Mouse (Mus musculus) limb, embryonic 14.5 days (tissue): ENCODE measurements around the gene Sbf2. TPM values are rescaled to one million over a fixed set of nuclear protein-coding genes. Genes with fewer than 3 reads are reported as not detected.

Experiments
- ATAC-seq: fragments of 200-750 bp; cut with Nextera tagmentation; 2 replicates; pipeline ENCODE4 v1.8.0; 2017; ENCODE audit warnings: low read depth, moderate number of reproducible peaks, moderate TSS enrichment; ENCODE audit not compliant: low FRiP score
- DNase-seq: peaks from one replicate; pipeline ENCODE4 v3.0.0-alpha.2; 2015; ENCODE audit warnings: low spot score
- H3K27ac ChIP-seq: fragments of 300-500 bp; sonication (generic); replicated peaks from 2 replicates; pipeline ENCODE4 v1.5.1; 2014; ENCODE audit warnings: low read depth, mild to moderate bottlenecking, low read length, moderate library complexity, mixed read lengths
- H3K27me3 ChIP-seq: fragments of 300-500 bp; sonication (generic); 2 replicates; pipeline ENCODE4 v1.6.1; 2014; ENCODE audit warnings: low read length, mixed read lengths; ENCODE audit not compliant: control insufficient read depth, insufficient read depth
- H3K36me3 ChIP-seq: fragments of 300-500 bp; sonication (generic); 2 replicates; pipeline ENCODE4 v1.6.1; 2014; ENCODE audit warnings: mild to moderate bottlenecking, low read length, moderate library complexity, mixed read lengths; ENCODE audit not compliant: control insufficient read depth, insufficient read depth
- H3K4me1 ChIP-seq: fragments of 300-500 bp; sonication (generic); 2 replicates; pipeline ENCODE4 v1.6.1; 2014; ENCODE audit warnings: antibody characterized with exemption, low read length, mixed read lengths; ENCODE audit not compliant: control insufficient read depth, insufficient read depth
- H3K4me2 ChIP-seq: fragments of 300-500 bp; sonication (generic); replicated peaks from 2 replicates; pipeline ENCODE4 v1.6.1; 2014; ENCODE audit warnings: low read depth, mild to moderate bottlenecking, low read length, moderate library complexity; ENCODE audit not compliant: severe bottlenecking
- H3K4me3 ChIP-seq: fragments of 300-500 bp; sonication (generic); replicated peaks from 2 replicates; pipeline ENCODE4 v1.5.1; 2014; ENCODE audit warnings: low read length
- H3K9ac ChIP-seq: fragments of 300-500 bp; sonication (generic); 2 replicates; pipeline ENCODE4 v1.6.1; 2014; ENCODE audit warnings: mild to moderate bottlenecking, low read depth, low read length, moderate library complexity; ENCODE audit not compliant: severe bottlenecking
- H3K9me3 ChIP-seq: fragments of 300-500 bp; sonication (generic); 2 replicates; pipeline ENCODE4 v1.6.1; 2016; ENCODE audit warnings: low read length; ENCODE audit not compliant: control insufficient read depth
- POLR2A ChIP-seq: fragments of 200-500 bp; IDR thresholded peaks from 2 replicates; pipeline ENCODE4 v1.8.0; 2012; ENCODE audit warnings: inconsistent platforms, mild to moderate bottlenecking, moderate library complexity, borderline replicate concordance; ENCODE audit not compliant: insufficient read depth, insufficient read length; ENCODE audit errors: extremely low read depth
- WGBS: fragments of 180-500 bp; shearing (Covaris S2); extraction: QIAGEN DNeasy Blood & Tissue Kit; methylation state at CpG from one replicate; pipeline ENCODE4 v1.1.7; 2014; 5-methylcytosine and 5-hydroxymethylcytosine counted together
- polyA plus RNA-seq, 2 experiments: library from polyadenylated mRNA; depleted of rRNA in 1 of 2; stranded (reverse) in 1 of 2; unstranded in 1 of 2; fragments of >200 nt; fragmentation: Nextera tagmentation in 1 of 2; extraction: Ambion mirVana in 1 of 2; gene quantifications; 2 replicates each; pipeline versions ENCODE4 v1.2.1 to v1.2.3; 2012 to 2014

The Sbf2 gene
- polyA plus RNA-seq, 2 experiments: 24.7 TPM

DNA sequence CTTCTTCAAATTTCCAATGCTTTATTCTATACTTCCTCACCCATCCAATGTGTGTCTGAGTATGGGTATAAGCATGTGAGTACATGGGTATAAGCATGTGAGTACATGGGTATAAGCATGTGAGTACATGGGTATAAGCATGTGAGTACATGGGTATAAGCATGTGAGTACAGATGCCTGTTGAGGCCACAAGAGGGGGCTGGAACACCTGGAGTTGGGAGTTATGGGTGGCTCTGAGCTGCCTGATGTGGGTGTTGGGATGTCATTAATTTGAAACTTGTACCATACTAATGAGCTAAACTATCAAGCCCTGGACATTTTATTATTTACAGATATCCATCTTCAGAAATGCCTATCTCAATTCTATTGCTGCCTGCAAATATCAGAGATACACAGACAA is 230.4 kb downstream of the Sbf2 start:
- DNase-seq: no peak
- Histone ChIP-seq H3K4me3 (no peak overlapping the region), H3K9ac (no peak overlapping the region), H3K4me2 (no peak overlapping the region), H3K27me3 (no peaks in the 10 kb centered on the region), H3K36me3 (no peaks in the 10 kb centered on the region; the same call in 1 of the 2 replicates), H3K9me3 (no peaks in the 10 kb centered on the region), H3K4me1 (no peaks in the 10 kb centered on the region), H3K27ac (no peak overlapping the region)
- TF ChIP-seq POLR2A: no peak
- no peak for ATAC-seq

DNA sequence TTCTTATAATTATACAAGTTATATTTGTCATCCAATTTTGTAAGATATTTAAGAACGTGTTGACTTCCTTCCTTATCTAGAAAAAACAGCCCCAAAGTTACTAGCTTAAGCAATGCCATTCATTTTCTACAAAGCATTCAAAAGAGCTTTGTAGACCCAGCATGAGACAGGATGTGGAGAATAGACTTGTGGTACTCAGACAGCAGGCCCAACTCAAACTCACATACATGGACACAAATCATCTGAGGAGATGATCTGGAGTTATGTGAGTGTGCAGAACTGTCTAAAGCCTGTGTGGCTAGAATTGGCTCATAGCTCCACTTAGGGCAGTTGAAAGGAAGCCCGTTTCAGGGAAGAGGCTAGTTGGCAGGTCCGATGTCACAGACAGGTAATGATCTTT is 233.1 kb downstream of the Sbf2 start:
- WGBS: 93% methylated on average over 3 of the region's 3 CpGs
- no peak for DNase-seq
- Histone ChIP-seq H3K9ac (no peak overlapping the region), H3K4me3 (no peak overlapping the region), H3K4me2 (no peak overlapping the region), H3K4me1 (no peaks in the 10 kb centered on the region), H3K36me3 (no peaks in the 10 kb centered on the region; the same call in 1 of the 2 replicates), H3K27ac (no peak overlapping the region), H3K27me3 (no peaks in the 10 kb centered on the region), H3K9me3 (no peaks in the 10 kb centered on the region)
- no peak for ATAC-seq
- TF ChIP-seq POLR2A: no peak

DNA sequence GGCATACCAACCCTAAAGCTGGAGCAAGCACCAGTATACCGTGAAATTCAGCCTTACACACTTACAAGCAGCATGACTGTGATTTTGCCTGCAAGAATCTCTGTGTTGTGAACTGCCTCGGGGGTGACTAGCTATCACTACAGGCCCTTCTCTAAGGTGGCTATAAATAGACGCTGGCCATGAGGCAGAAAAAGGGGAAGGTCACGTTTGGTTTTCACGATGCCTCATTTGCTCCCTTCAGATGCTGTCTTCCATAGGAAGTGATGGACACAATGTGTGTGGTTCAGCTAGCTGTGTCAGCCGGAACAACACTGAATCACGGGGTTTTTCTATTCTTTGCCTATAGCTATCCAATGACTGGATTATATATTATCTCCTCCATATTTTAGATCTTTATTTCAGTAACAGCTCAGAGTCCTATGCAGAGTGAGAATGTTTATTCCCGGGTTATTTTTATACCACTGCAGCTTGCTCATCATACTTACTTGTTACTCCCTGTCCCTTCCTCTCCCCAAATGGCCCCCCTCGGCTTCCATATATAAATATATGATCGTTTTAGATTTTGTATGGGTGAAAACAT is 235.3 kb downstream of the Sbf2 start:
- H3K4me2 ChIP-seq: no peak overlapping the region
- H3K9me3 ChIP-seq: no peaks in the 10 kb centered on the region
- ATAC-seq (no peak), DNase-seq (no peak)
- no peak overlapping the region for H3K4me3 ChIP-seq
- no peak for TF ChIP-seq POLR2A
- H3K9ac ChIP-seq: no peak overlapping the region
- no peaks in the 10 kb centered on the region for H3K4me1 ChIP-seq
- H3K36me3 ChIP-seq: peaks cover 12% of the 10 kb centered on the region
- H3K27ac ChIP-seq: no peak overlapping the region
- WGBS: 80% methylated on average over 10 of the region's 10 CpGs
- no peaks in the 10 kb centered on the region for H3K27me3 ChIP-seq

DNA sequence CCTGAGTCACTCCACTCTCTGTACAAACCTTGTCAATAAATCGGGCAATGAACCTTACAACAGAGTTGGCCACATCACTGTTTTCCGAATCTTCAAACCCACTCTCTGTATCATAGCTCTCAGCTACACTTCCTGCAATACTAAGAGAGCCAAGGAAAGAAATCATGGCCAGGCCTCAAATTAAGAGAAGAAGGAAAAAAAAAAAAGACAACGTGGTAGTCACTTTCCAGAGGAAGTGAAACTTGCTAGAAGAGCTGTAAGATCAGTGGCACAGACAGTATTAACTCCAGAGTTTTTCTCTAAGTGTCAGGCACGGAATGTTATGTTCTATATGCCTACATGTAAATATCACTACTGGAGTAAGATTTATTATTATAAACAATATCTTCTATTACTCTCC is 242.2 kb downstream of the Sbf2 start:
- no peaks in the 10 kb centered on the region for H3K4me1 ChIP-seq
- H3K4me3 ChIP-seq: no peak overlapping the region
- TF ChIP-seq POLR2A: no peak
- no peak overlapping the region for H3K4me2 ChIP-seq
- ATAC-seq (no peak), DNase-seq (no peak)
- WGBS: 84% methylated on average over 4 of the region's 4 CpGs
- no peaks in the 10 kb centered on the region for H3K9me3 ChIP-seq
- H3K36me3 ChIP-seq: peaks cover 43% of the 10 kb centered on the region
- H3K9ac ChIP-seq: no peak overlapping the region
- no peaks in the 10 kb centered on the region for H3K27me3 ChIP-seq
- H3K27ac ChIP-seq: no peak overlapping the region

DNA sequence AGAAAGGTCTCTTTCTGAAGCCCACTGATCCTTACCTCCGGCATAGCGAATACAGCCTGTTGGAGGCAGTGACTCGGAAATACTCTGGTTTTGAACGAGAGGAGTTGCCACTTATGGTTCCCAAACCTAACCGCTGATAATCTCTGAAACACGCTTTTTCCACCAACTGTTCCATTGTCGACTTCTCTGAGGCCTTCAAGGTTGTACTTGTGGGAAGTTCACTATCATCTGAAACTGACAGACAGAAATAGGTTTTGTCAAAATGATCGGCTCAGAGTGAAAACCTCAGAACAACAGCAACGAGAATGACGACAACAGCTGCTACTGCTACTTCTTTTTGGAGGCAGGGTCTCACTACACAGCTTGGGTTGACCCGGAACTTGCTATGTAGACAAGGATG is 252.7 kb downstream of the Sbf2 start:
- Histone ChIP-seq H3K9ac (no peak overlapping the region), H3K9me3 (no peaks in the 10 kb centered on the region), H3K4me1 (no peaks in the 10 kb centered on the region), H3K27me3 (no peaks in the 10 kb centered on the region), H3K4me3 (no peak overlapping the region), H3K36me3 (peaks cover 50% of the 10 kb centered on the region), H3K27ac (no peak overlapping the region), H3K4me2 (no peak overlapping the region)
- WGBS: 92% methylated on average over 11 of the region's 11 CpGs
- DNase-seq: no peak
- TF ChIP-seq POLR2A: no peak
- ATAC-seq: no peak

DNA sequence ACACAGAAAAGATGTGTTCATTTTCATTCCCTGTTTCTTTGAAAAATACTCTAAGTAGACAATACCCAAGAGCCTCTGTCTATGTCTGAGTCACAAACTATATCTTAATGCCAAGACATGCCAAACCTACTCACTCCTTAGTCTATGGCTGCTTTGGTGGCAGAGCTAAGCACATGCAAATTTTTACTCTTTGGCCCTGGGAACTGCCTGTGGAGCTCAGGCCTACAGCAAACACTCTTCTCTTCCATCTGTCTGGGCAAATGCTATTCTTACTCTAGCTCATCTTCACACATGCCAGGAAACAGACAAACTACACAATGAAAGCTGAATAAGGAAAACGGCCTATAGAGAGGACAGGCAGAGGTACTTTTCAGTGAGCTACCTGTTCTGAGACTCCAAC is 253.2 kb downstream of the Sbf2 start:
- Histone ChIP-seq H3K36me3 (peaks cover 46% of the 10 kb centered on the region), H3K4me2 (no peak overlapping the region), H3K27me3 (no peaks in the 10 kb centered on the region), H3K27ac (no peak overlapping the region), H3K9ac (no peak overlapping the region), H3K4me1 (no peaks in the 10 kb centered on the region), H3K4me3 (no peak overlapping the region), H3K9me3 (no peaks in the 10 kb centered on the region)
- no peak for TF ChIP-seq POLR2A
- no peak for DNase-seq
- ATAC-seq: no peak
- 85% methylated on average over 1 of the region's 1 CpGs for WGBS
